Mouse (Mus musculus) testis, adult 2 months (tissue): ENCODE measurements around the gene Plcb1.

Experiments used
- CTCF ChIP-seq: fragments of 200-500 bp; IDR thresholded peaks from 2 replicates; pipeline ENCODE4 v1.5.1; 2012; ENCODE audit warnings: low read depth, mild to moderate bottlenecking, inconsistent platforms, low read length, moderate library complexity; ENCODE audit not compliant: control insufficient read depth, insufficient read depth, insufficient replicate concordance
- POLR2A ChIP-seq: fragments of 200-500 bp; IDR thresholded peaks from 2 replicates; pipeline ENCODE4 v1.6.1; 2012; ENCODE audit warnings: low read depth, mild to moderate bottlenecking, inconsistent platforms, low read length, moderate library complexity; ENCODE audit not compliant: control insufficient read depth

DNA sequence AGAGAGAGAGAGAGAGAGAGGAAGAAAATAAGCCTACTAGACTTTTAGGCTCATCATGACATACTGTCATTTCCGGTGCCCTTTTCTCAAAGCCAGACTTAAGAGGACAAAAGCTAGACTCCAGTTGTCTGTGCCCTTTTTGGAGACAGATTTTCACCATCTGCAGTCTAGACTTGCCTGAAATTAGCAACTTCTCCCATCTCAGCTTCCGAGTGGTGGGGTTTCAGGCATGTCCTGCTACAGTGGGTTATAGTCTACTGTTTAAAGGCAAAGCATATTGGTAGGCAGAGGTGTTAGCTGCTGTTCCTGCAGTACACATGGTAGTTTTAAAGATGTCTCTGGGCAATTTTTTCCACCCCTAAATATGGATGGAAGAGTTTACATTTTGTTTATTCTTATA, 149.6 kb downstream of the Plcb1 start:
- TF ChIP-seq CTCF (no peak), POLR2A (no peak)
